Mouse (Mus musculus): ENCODE measurements around the gene Aars.
"Not testable (repeated sequence)": the region's sequence is repeated elsewhere in the genome, so short reads cannot be mapped to it uniquely, and the experiment has no call there.

DNA sequence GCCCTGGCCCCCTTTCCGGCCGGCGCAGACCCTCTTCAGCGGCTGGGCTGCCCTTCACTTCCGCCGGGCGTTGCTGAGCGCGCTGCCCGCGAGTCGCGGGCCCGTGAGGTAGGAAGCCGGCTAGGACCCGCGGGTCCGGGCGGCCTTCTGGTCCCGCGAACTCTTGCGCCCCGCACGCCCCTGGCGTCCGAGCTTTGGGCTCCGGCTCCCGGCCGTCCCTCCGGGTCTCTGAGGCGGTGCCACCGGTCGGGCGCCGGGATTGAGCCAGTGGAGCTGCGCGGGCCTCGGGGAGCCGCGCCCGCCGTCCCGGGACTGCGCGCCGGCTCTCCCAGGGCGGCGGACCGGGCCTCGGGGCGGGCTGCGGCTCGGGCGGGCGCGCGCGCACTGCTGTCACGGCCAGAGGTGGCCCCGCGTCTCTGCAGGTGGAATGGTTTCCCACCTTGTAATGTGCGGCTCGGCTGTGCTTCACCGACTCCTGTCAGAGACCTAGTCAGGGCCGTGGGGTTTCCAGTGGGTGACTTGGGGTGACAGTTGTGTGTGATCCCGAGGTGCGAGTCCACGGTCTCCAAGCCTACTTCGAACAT lies 61.9 kb downstream of the Aars start:
- not testable (repeated sequence) for TF ChIP-seq POLR2A (IDR thresholded peaks at IDR 0.05; ENCODE audit: low read depth, low read length); CTCF (IDR thresholded peaks at IDR 0.05; ENCODE audit: extremely low read depth, insufficient read length, insufficient replicate concordance, low read depth, low read length)
